Mouse (Mus musculus) kidney, adult 18-20 months (tissue): ENCODE results near the gene Slfn3.
"Not testable (repeated sequence)": the region's sequence is repeated elsewhere in the genome, so short reads cannot be mapped to it uniquely, and the experiment has no call there.

Experiments
- DNase-seq: peaks from one replicate; pipeline ENCODE4 v3.0.0; 2021

The Slfn3 gene

GRCm38 (mm10) chr11:83191134-83191893 is at the start of gene Slfn3:
Gene Slfn3 (plus strand): TSS chr11:83191330.
- DNase-seq = peak; percentile 44

- not testable (repeated sequence) for DNase-seq
Observed at GRCm38 (mm10) chr11:83148939-83149338, 42.2 kb upstream of the Slfn3 start.

- DNase-seq = no peak
Observed at GRCm38 (mm10) chr11:83174948-83175539, 16.1 kb upstream of the Slfn3 start, which contains the start of gene Slfn4. Gene Slfn4 (plus strand): TSS chr11:83175186.

GRCm38 (mm10) chr11:83192001-83192400 is 871 bp downstream of the Slfn3 start:
- peak; percentile 15 for DNase-seq

- DNase-seq = no peak
Observed at GRCm38 (mm10) chr11:83205002-83205401, 13.9 kb downstream of the Slfn3 start.

GRCm38 (mm10) chr11:83216119-83216518 is 25.0 kb downstream of the Slfn3 start:
- no peak for DNase-seq

- no peak for DNase-seq
Observed at GRCm38 (mm10) chr11:83221328-83221877, 30.3 kb downstream of the Slfn3 start.

GRCm38 (mm10) chr11:83223367-83223766 is 32.2 kb downstream of the Slfn3 start:
- DNase-seq = no peak

- DNase-seq = not testable (repeated sequence)
Observed at GRCm38 (mm10) chr11:83223793-83224192, 32.7 kb downstream of the Slfn3 start.

GRCm38 (mm10) chr11:83224217-83224616 is 33.1 kb downstream of the Slfn3 start:
- DNase-seq = no peak

GRCm38 (mm10) chr11:83224750-83225149 is 33.6 kb downstream of the Slfn3 start:
- DNase-seq = no peak

- no peak for DNase-seq
Observed at GRCm38 (mm10) chr11:83225371-83225960, 34.3 kb downstream of the Slfn3 start.

- DNase-seq = no peak
Observed at GRCm38 (mm10) chr11:83227926-83228723, 37.0 kb downstream of the Slfn3 start.

GRCm38 (mm10) chr11:83230966-83231365 is 39.8 kb downstream of the Slfn3 start:
- no peak for DNase-seq

- not testable (repeated sequence) for DNase-seq
Observed at GRCm38 (mm10) chr11:83233621-83234020, 42.5 kb downstream of the Slfn3 start.

- not testable (repeated sequence) for DNase-seq
Observed at GRCm38 (mm10) chr11:83237390-83237789, 46.3 kb downstream of the Slfn3 start.

GRCm38 (mm10) chr11:83238389-83238788 is 47.3 kb downstream of the Slfn3 start:
- no peak for DNase-seq

- DNase-seq = no peak
Observed at GRCm38 (mm10) chr11:83239811-83240210, 48.7 kb downstream of the Slfn3 start.

GRCm38 (mm10) chr11:83257211-83257610 is 66.1 kb downstream of the Slfn3 start:
- DNase-seq = not testable (repeated sequence)

- no peak for DNase-seq
Observed at GRCm38 (mm10) chr11:83262673-83263072, 71.5 kb downstream of the Slfn3 start.

GRCm38 (mm10) chr11:83263146-83263545 is 72.0 kb downstream of the Slfn3 start:
- no peak for DNase-seq
